Mouse (Mus musculus): ENCODE data around the gene Inpp5k.

Inpp5k gene

GRCm38 (mm10) chr11:75620136-75620780 is 10.5 kb upstream of the Inpp5k start:
- in situ Hi-C loops (cut with MboI, MseI) = no loop called here

GRCm38 (mm10) chr11:75621426-75621825 is 9.4 kb upstream of the Inpp5k start:
- in situ Hi-C loops (cut with MboI, MseI) = no loop called here

GRCm38 (mm10) chr11:75622588-75623329 is 8.0 kb upstream of the Inpp5k start:
- in situ Hi-C loops (cut with MboI, MseI) = no loop called here

GRCm38 (mm10) chr11:75624102-75624554 is 6.7 kb upstream of the Inpp5k start:
- in situ Hi-C loops (cut with MboI, MseI) = no loop called here

- in situ Hi-C loops (cut with MboI, MseI) = no loop called here
These were observed 5.0 kb upstream of the Inpp5k start for GRCm38 (mm10) chr11:75625820-75626219.

GRCm38 (mm10) chr11:75630098-75630497 is 690 bp upstream of the Inpp5k start:
- in situ Hi-C loops (cut with MboI, MseI) = loop anchor here (5.0 to 10.0 kb wide), 2 partner anchors 107 to 1415 kb away; no protein-coding TSS in a partner anchor

GRCm38 (mm10) chr11:75631561-75632225 is 905 bp downstream of the Inpp5k start:
- in situ Hi-C loops (cut with MboI, MseI) = loop anchor here (5.0 to 10.0 kb wide), 2 partner anchors 106 to 1413 kb away; no protein-coding TSS in a partner anchor

- in situ Hi-C loops (cut with MboI, MseI) = loop anchor here (5.0 to 10.0 kb wide), 2 partner anchors 104 to 1412 kb away; no protein-coding TSS in a partner anchor
These were observed 2.1 kb downstream of the Inpp5k start for GRCm38 (mm10) chr11:75632921-75633320.

- in situ Hi-C loops (cut with MboI, MseI) = loop anchor here (5.0 to 10.0 kb wide), 2 partner anchors 102 to 1410 kb away; no protein-coding TSS in a partner anchor
These were observed 4.0 kb downstream of the Inpp5k start for GRCm38 (mm10) chr11:75634801-75635200.

- in situ Hi-C loops (cut with MboI, MseI) = loop anchor here in 1 of 2 experiments (10.0 kb wide), 1 partner anchor 1409 kb away; no protein-coding TSS in a partner anchor
These were observed 4.5 kb downstream of the Inpp5k start for GRCm38 (mm10) chr11:75635315-75635714.

- in situ Hi-C loops (cut with MboI, MseI) = no loop called here
These were observed 12.5 kb downstream of the Inpp5k start for GRCm38 (mm10) chr11:75643323-75643722.

GRCm38 (mm10) chr11:75644684-75645083 is 13.9 kb downstream of the Inpp5k start:
- in situ Hi-C loops (cut with MboI, MseI) = no loop called here

- in situ Hi-C loops (cut with MboI, MseI) = no loop called here
These were observed 17.0 kb downstream of the Inpp5k start for GRCm38 (mm10) chr11:75647681-75648211.

GRCm38 (mm10) chr11:75649155-75649561 is 18.4 kb downstream of the Inpp5k start:
- in situ Hi-C loops (cut with MboI, MseI) = no loop called here

- in situ Hi-C loops (cut with MboI, MseI) = no loop called here
These were observed 19.5 kb downstream of the Inpp5k start, which contains the start of gene Myo1c for GRCm38 (mm10) chr11:75650311-75650710. Gene Myo1c, plus strand, starts transcription at chr11:75650504.

GRCm38 (mm10) chr11:75650958-75651425 is 20.2 kb downstream of the Inpp5k start:
- in situ Hi-C loops (cut with MboI, MseI) = no loop called here

GRCm38 (mm10) chr11:75651426-75652221 is 20.8 kb downstream of the Inpp5k start:
- in situ Hi-C loops (cut with MboI, MseI) = no loop called here

- in situ Hi-C loops (cut with MboI, MseI) = no loop called here
These were observed 21.6 kb downstream of the Inpp5k start for GRCm38 (mm10) chr11:75652222-75652941.

- in situ Hi-C loops (cut with MboI, MseI) = no loop called here
These were observed 22.3 kb downstream of the Inpp5k start for GRCm38 (mm10) chr11:75652942-75653684.

Data from T-helper 17 cell (primary cell).